Mouse (Mus musculus) fat pad, adult 2 months (tissue): ENCODE data around the gene B3gat3.

Experiments used
- DNase-seq: peaks from one replicate; pipeline ENCODE4 v3.0.0-alpha.2; 2011; ENCODE audit warnings: low read depth, low spot score; ENCODE audit errors: extremely low read depth

The B3gat3 gene

DNA sequence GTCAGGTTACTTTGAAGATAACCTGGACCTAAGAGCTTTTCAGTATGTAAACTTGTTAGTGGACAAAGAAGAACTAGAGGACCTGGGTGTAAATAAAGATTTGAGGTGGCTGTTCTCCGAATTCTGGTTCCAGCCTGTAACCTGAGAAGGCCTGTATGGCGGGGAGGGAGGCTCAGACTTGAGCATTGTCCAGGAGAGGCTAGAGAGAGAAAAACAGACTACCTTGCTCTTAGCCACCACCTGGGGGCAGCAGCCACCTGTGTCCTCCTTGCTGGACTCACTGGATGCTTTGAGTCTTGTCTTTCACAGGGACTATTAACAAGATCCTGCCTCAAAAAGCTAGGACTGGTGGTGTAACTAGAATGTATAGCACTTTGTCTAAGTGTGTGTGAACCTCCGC lies 56.4 kb downstream of the B3gat3 start:
- no peak for DNase-seq
